Mouse (Mus musculus): ENCODE measurements around the gene Neu1.
"Not testable (repeated sequence)": the region's sequence is repeated elsewhere in the genome, so short reads cannot be mapped to it uniquely, and the experiment has no call there.

The Neu1 gene

GRCm38 (mm10) chr17:34965627-34966026 is 34.6 kb downstream of the Neu1 start:
- DNase-seq (ENCODE audit: low spot score) = no peak

GRCm38 (mm10) chr17:34969822-34970221 is 38.8 kb downstream of the Neu1 start, which contains the start of gene Gm20481:
TSS of gene Gm20481 (plus strand) at chr17:34969912.
- not testable (repeated sequence) for DNase-seq (ENCODE audit: low spot score)

- not testable (repeated sequence) for DNase-seq (ENCODE audit: low spot score)
These were observed 39.8 kb downstream of the Neu1 start for GRCm38 (mm10) chr17:34970850-34971249.

- DNase-seq (ENCODE audit: low spot score) = not testable (repeated sequence)
These were observed 40.6 kb downstream of the Neu1 start for GRCm38 (mm10) chr17:34971694-34972068.

GRCm38 (mm10) chr17:34972069-34972749 is 41.2 kb downstream of the Neu1 start, which contains the start of the genes Hspa1a and Hspa1l:
TSS of gene Hspa1a (minus strand) at chr17:34972156.
TSS of gene Hspa1l (plus strand) at chr17:34972703.
- peak; percentile 80 for DNase-seq (ENCODE audit: low spot score)

- no peak for DNase-seq (ENCODE audit: low spot score)
These were observed 44.8 kb downstream of the Neu1 start for GRCm38 (mm10) chr17:34975581-34976492.

- DNase-seq (ENCODE audit: low spot score) = no peak
These were observed 45.9 kb downstream of the Neu1 start for GRCm38 (mm10) chr17:34977000-34977399.

GRCm38 (mm10) chr17:34978239-34978638 is 47.2 kb downstream of the Neu1 start:
- no peak for DNase-seq (ENCODE audit: low spot score)

- no peak for DNase-seq (ENCODE audit: low spot score)
These were observed 48.6 kb downstream of the Neu1 start for GRCm38 (mm10) chr17:34979631-34980030.

GRCm38 (mm10) chr17:34980655-34981054 is 49.6 kb downstream of the Neu1 start:
- DNase-seq (ENCODE audit: low spot score) = no peak

- peak; percentile 90 for DNase-seq (ENCODE audit: low spot score)
These were observed 50.7 kb downstream of the Neu1 start, which contains the start of gene Lsm2 for GRCm38 (mm10) chr17:34981690-34982180. TSS of gene Lsm2 (plus strand) at chr17:34981862.

GRCm38 (mm10) chr17:34982328-34982727 is 51.3 kb downstream of the Neu1 start:
- DNase-seq (ENCODE audit: low spot score) = no peak

- DNase-seq (ENCODE audit: low spot score) = no peak
These were observed 53.2 kb downstream of the Neu1 start for GRCm38 (mm10) chr17:34984218-34984617.

All from testis, postnatal 10 days (tissue).